Mouse (Mus musculus): ENCODE data around the gene Ice2.

DNA sequence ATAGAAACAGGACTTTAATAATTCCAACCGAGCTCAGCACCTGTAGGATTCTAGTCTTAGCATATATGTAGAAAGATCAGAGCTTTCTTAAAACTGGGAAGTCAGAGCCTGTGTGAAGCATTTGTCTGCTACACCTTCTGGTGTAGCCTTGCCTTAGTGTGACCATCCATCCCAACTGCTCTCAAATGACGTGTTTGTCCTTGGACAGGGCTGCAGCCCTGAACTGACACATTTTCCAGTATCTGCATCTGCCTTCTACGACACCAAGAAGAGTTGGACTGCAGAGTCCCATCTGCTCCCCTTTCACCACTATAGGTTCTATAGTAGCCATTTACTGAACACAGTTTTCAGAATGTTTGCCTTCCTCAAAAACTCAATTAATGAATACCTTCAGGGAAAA is 32.8 kb downstream of the Ice2 start:
- TF ChIP-seq E2F4 (IDR thresholded peaks at IDR 0.05; ENCODE audit: insufficient read depth) (no peak), MAX (IDR thresholded peaks at IDR 0.05; ENCODE audit: low read depth) (no peak), POLR2A (IDR thresholded peaks at IDR 0.05; ENCODE audit: insufficient read length, low read depth) (no peak), CEBPB (IDR thresholded peaks at IDR 0.05; ENCODE audit: insufficient read depth, poor library complexity, severe bottlenecking) (no peak), MYOG (IDR thresholded peaks at IDR 0.05; ENCODE audit: control insufficient read depth in 1 of 3, insufficient read depth in 1 of 3, insufficient read length in 2 of 3, low read depth in 2 of 3) (no peak), POLR2AphosphoS2 (IDR thresholded peaks at IDR 0.05; ENCODE audit: insufficient read length, low read depth) (no peak), TCF12 (IDR thresholded peaks at IDR 0.05; ENCODE audit: insufficient read depth, poor library complexity, severe bottlenecking) (no peak), MYOD1 (IDR thresholded peaks at IDR 0.05; ENCODE audit: control insufficient read depth in 1 of 3, insufficient read length in 2 of 3, low read depth in 2 of 3) (no peak)

All from myocyte (in vitro differentiated cells).